Mouse (Mus musculus): ENCODE measurements around the gene Fam227b.

Gene Fam227b

DNA sequence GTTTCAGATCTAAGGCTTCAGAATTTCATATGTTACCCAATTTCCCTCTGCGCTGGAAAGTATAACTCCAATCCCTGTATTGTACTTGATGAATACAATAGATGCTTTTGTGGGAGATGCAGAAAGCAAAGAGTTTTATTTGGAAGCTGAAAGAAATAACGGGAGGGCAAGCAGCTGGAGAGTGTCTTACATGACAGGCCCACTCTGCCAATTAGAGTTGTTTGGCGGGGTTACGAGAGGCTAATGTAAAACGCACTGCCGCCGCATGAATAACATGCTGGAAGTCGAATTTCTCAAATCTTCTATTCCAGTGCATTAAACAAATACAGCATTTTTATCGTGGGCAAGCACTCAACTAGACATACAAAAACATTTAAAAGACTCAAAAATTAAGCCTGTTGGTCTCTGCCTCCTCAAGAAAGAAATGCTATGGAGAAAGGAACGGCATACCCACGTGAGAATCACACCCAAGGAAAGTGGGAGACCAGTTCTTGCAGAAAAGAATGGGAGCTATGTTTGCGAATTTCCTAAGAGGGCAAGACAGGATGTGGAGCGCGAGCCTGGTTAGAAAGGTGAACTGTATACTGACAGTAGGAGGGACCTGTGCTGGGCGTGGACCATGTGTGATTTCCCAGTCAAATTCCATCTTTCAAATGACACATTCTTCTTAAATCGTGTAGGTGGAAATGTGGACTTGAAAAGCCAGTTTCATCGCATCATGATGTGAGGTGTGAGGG, 90.6 kb downstream of the Fam227b start:
- DNase-seq (ENCODE audit: low read depth, low spot score), result no peak

GRCm38 (mm10) chr2:126060595-126060994, 91.2 kb downstream of the Fam227b start:
- DNase-seq (ENCODE audit: low read depth, low spot score), result no peak

DNA sequence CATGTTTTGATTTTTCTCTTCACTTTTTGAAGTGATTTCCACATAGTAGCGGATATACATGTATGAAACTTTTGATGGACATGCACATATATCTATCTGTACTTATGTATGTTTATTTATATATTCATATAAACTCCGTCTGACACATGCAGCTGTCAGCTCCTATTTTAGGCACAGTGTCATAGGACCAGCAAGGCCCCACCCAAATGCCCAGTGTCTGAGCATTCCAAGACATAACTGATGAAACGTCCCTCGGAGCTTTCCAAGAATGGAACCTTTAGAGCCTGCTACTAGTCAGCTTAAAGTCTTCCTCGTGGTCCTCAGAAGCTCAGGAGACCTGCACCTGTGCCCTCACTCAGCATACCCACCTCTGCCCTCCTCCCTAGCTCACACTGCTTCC, 98.1 kb downstream of the Fam227b start:
- no peak for DNase-seq (ENCODE audit: low read depth, low spot score)

GRCm38 (mm10) chr2:126052749-126053557, 98.9 kb downstream of the Fam227b start:
- DNase-seq (ENCODE audit: low read depth, low spot score), result no peak

GRCm38 (mm10) chr2:126045621-126046020, 106.2 kb downstream of the Fam227b start:
- no peak for DNase-seq (ENCODE audit: low read depth, low spot score)

DNA sequence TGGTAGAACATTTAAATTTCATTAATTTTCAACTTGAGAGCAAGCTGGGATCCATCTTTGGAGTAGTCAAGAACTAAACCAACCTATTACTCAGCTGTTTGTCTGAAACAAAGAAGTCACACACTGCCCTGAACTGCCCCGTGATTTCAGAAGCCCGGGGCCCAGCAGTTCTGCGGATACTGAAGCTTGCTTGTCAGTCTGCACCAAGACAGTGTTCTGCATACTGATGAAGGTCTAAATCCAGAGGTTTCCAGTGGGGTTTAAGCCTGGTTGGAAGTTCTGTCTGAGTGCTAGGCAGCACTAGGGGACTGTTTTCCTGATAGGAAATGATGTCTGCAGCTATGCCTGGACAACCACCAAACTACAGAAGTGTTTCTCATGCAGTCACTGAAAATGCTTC, 109.1 kb downstream of the Fam227b start:
- DNase-seq (ENCODE audit: low read depth, low spot score), result no peak

- DNase-seq (ENCODE audit: low read depth, low spot score), result no peak
Measured at GRCm38 (mm10) chr2:126041237-126041636, 110.6 kb downstream of the Fam227b start.

DNA sequence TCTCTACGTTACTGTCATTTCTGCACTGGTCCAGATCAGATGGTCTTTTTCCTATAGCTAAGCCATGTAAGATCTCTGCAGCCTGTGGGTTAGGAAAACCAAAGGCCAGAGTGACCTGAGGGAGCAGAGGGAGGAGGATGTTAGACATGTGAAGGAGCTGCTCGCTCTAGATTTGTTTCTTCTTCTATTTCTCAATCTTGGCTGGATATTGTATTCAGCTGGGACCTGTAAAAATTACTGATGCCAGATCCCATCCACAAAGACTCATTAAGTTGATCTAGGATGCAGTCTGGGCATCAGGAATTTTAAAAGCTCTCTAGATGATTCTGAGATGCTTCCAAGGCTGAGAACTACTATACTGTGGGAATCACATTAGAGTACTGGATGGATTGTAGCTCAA, 111.2 kb downstream of the Fam227b start:
- DNase-seq (ENCODE audit: low read depth, low spot score), result no peak

DNA sequence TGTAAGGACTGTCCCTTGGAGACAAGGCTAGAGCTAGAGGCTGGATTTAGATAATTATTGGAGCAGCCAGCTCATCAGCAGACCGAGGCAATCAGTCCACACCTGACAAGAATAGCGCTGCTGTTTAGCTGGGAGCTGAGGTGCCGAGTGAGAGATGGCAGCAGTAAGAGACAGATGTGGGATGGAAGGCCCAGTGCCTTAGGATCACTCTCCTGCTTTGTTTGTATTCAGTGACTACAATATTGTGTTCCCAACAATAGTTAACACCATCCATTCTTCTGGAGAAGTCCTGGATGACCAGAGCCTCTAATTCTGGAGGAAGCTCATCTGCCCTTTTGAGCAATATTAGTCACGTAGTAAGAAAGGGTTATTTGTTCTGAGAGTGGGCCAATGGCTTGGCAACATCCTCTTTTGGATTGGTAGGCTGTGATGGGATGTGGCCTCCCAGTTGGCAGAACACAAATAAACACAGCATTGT, 112.4 kb downstream of the Fam227b start:
- no peak for DNase-seq (ENCODE audit: low read depth, low spot score)

DNA sequence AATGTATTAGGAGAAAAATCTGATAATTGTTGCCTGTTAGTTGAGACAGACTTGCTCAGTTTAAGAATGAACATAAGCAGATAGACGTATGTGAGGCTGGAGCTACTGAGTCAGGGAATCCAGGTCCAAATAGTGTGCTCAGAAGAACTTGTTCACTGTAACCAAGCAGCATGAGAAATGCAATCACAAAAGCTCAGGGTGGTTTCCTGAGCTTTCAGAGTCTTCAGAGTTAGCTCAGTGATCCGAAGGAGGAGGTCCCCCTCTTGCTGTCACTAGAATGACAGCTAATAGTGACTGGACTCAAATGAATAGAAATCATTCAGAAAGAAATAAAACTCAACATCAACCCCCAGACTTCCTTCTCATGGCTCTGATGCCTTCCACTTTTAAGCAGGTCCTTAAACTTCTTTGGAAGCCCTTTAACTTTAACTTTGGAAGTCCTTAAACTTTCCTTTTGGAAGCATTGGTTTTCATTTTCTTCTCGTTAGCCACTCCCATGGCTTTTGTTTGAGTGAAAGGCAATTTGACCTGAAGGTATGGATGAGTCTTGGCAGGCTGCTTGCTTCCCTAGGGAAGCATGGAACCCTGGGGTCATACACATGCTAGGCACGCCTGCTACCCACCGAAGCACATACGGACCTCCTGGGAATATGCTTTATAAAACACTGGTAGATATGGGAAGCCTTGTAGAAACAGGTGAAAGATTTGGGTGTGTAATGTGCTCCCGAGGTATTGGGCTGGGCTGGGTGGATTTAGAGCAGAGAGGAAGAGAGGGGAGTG, 113.4 kb downstream of the Fam227b start:
- DNase-seq (ENCODE audit: low read depth, low spot score), result no peak

DNA sequence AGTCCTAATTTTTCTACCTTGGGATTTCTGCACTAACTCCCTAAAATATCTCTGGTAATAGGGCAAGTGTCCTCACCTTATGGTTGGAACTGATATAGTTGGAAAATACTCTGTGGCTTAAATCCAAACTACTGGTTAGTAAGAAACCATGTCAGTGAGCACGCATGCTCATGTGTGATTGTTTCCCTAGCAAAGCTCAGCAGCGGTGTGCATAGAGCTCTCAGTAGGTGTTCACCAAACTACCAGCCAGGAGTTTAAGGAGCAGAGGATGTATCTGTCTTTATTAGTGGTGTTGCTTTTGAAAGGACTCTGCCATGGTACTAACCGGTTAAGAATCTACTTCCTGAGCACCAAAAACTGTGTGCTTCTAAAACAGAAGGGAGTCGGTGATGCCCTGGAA, 115.7 kb downstream of the Fam227b start:
- no peak for DNase-seq (ENCODE audit: low read depth, low spot score)

GRCm38 (mm10) chr2:126035013-126035770, 116.6 kb downstream of the Fam227b start:
- no peak for DNase-seq (ENCODE audit: low read depth, low spot score)

- peak; percentile 16 for DNase-seq (ENCODE audit: low read depth, low spot score)
Measured at GRCm38 (mm10) chr2:126034379-126035005, 117.3 kb downstream of the Fam227b start, which contains the start of gene Fgf7. Gene Fgf7 (plus strand): TSS chr2:126034658.

DNA sequence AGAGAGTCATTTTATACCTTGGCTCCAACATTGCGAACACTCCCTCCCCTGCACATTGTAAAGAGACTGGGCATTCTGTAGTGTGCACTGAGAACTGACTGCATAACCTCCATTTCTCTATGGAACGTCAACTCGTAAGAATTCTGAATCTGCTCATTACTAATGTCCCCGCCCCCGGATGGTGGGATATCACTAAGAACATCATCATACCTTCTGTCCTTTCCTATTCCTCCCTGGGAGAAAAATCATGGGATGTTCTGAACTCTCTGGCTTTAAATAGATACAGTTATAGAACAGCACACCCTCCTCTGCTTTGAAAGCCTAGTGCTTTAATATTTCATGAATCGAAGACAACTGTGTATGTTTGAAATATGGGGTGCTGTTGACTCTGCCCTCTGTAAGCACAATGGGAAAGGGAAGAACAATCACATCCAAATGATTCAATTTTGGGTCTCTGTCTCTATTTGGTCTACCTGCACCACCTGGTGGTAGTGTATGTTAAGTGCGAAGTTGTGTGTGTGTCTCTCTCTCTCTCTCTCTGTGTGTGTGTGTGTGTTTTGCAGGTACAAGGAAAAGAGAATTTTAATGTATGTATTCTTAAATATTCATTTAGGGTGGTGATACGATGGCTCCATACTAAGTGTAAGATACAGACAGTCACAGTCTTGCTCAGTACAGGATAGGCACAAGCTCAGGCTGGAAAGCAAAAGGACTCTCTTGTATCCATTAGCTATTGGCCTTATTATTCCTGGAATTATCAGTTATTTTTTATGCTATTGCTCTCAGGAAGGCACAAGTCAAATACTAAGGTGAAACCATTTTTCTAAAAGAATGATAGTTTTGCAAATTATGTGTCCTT, 118.5 kb downstream of the Fam227b start:
- peak; percentile 14 for DNase-seq (ENCODE audit: low read depth, low spot score)

DNA sequence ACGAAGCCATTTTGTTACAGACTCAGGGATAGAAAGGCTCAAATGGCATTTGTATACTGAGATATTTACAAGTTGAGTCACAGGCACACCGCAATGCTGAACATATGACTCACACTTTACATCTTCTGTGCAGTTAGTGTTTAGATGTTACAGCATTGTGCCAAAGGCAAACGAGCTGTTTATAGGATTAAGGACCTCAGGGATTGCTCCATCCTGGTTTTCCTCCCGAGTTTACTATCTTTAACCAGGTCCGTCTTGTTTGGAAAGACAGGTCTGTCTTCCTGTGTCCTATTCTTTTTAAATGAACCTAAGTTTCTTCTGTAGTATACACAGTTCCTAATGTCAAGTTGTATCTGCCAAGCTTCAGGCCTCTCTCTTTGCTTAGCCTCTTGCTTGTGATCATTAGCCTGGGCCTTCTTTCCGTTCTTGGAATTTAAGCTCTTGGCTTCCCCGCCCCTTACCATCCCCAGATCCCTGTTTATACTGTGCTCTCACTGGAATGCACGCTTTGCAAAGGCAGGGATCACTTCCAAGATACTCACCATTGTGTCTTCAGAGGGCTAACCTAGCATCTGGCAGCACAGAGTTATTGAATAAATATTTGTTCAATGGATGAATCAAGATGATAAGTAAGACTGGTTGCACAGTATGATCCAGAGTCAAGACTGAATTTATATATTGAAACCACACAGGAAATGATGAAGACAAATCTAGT, 120.5 kb downstream of the Fam227b start:
- no peak for DNase-seq (ENCODE audit: low read depth, low spot score)

- no peak for DNase-seq (ENCODE audit: low read depth, low spot score)
Measured at GRCm38 (mm10) chr2:126015763-126016473, 135.9 kb downstream of the Fam227b start.

GRCm38 (mm10) chr2:126014989-126015710, 136.7 kb downstream of the Fam227b start:
- DNase-seq (ENCODE audit: low read depth, low spot score), result no peak

GRCm38 (mm10) chr2:126006742-126007141, 145.1 kb downstream of the Fam227b start:
- no peak for DNase-seq (ENCODE audit: low read depth, low spot score)
